Mouse (Mus musculus): ENCODE measurements around the gene Klhl10.

Klhl10 gene

GRCm38 (mm10) chr11:100462699-100463098 is 21.0 kb downstream of the Klhl10 start:
- no peak for DNase-seq (ENCODE audit: low spot score)

DNA sequence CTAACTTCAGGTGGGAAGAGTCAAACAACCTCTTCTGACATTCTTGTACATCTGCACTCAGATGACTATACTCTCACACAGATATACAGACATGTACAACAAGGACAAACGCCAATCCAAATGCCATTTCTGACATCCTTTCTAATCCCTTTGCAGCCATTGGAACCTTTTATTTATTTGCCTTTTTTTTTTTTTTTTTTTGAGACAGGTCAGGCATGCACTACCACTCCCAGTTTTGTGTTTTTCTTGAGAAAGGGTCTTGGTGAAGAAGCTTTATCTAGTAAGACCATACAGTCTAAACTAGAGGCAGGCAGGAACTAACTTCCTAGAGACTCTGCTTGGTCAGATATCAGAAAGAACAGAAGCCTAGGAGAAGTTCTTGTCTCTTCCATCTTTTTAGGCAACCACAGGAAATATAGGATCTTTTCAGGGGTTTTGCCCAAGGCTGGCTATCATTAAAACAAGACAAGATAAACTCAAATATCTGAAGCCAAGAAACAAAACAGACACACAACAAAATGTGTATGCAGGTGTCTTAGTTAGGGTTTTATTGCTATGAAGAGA is 23.6 kb downstream of the Klhl10 start:
- DNase-seq (ENCODE audit: low spot score), result no peak

DNA sequence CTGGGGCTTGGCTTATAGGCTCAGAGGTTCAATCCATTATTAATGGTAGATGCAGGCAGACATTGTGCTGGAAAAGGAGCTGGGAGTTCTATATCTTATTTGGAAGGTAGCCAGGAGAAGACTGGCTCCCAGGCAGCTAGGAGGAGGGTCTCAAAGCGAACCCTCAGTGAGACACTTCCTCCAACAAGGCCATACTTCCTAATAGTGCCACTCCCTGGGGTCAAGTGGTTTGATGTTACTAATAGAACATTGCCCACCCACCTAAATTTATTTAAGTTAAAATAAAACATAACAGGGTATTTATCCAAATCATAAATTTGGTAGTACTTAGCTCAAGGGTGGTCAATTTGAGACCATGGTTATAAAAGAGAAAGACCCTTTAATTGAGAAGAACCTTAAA is 24.1 kb downstream of the Klhl10 start:
- DNase-seq (ENCODE audit: low spot score), result no peak

DNA sequence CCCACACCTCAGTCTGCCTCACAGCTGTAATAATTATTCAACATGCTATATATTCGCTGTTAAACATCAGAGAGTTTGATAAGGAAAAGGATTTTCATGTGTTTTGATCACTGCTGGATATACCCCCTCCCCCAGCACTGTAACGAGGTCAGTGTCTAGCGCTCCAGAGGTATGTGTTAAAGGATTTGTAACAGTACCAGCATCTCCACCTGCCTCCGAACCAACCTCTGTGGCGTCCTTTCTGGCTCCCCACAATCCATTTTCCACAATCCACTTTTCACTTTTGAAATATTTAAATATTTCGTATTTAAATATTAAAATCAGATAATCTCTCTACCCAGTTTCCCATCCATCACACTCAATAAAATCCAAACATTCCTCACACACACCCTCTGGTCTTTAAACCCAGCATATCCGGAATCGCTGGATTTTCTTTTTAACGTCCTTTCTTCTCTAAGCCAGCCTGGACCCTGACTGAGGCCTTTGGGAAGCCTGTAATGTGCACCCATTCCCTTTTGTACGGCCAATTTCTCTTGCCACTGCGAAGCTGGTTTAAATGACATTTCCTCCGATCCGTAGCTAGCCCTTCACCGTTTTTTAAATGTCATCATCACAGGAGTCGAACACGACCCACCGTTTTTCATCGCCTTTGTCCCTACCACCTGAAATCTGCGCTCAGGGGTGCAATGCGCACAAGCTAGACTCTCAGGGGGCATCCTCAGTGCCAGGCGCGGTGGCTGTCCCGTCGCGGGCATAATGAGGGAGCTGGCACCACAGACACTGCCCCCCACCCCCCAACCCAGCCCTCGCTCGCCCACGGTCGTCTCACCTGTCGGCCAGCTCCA is 29.9 kb downstream of the Klhl10 start:
- DNase-seq (ENCODE audit: low spot score), result no peak

- DNase-seq (ENCODE audit: low spot score), result peak; percentile 90
These were observed 30.6 kb downstream of the Klhl10 start, which contains the start of gene Klhl11 for GRCm38 (mm10) chr11:100472197-100472934. Gene Klhl11, minus strand, starts transcription at chr11:100472741.

DNA sequence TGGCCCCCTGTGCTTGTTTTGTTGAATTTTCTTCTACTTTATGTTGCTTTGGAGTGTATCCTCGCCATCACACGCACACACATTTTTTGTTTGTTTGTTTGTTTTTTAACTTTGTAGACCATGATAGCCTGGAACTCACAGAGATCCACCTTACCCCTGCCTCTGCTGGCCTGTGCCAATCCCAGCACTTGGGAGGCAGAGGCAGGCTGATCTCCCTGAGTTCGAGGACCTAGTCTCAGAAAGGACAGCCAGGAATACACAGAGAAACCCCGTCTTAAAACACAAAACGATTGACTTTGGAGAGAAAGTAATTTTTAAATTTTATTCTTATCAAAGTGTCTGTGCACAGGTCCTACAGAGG is 31.2 kb downstream of the Klhl10 start:
- DNase-seq (ENCODE audit: low spot score), result no peak

GRCm38 (mm10) chr11:100476281-100476680 is 34.6 kb downstream of the Klhl10 start:
- DNase-seq (ENCODE audit: low spot score), result no peak

DNA sequence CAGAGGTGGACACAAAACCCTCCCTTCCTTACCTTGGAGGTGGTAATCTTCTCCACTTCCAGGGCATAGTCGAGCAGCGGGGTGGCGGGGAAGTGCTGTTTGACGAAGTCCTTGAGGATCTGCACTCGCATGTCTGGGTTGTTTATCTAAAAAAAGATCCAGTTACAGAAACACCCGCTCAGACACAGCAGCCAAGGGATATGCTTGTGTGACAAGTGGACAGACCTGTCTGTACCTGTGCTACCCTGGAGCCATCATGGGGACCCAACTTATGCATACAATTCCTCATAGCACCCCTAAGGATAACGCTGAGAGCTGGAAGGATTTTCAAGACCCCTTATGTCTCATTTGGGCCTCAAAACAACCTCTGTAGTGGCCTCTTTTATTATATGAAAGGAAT is 37.4 kb downstream of the Klhl10 start:
- DNase-seq (ENCODE audit: low spot score), result no peak

DNA sequence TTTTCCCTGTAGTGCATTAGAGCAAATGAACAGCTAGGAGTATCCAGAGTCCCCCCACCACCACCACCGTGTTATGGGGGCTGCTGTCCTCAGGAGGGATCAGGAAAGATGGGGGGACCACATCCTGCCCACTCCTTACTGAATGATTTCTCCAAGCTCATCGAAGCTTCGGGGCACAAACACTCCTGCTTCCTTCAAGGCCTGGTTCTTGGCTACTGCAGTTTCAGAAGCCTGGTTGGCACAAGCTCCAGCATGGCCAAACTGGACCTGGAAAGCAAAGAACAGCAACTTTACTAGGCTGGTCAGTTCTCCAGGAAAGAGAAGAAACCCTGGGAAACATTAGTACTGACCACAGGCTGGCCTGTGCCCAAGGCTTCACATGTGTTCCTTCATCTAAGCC is 42.7 kb downstream of the Klhl10 start:
- DNase-seq (ENCODE audit: low spot score), result no peak

GRCm38 (mm10) chr11:100485801-100486538 is 44.3 kb downstream of the Klhl10 start:
- peak; percentile 16 for DNase-seq (ENCODE audit: low spot score)

GRCm38 (mm10) chr11:100490951-100491350 is 49.2 kb downstream of the Klhl10 start:
- DNase-seq (ENCODE audit: low spot score), result no peak

DNA sequence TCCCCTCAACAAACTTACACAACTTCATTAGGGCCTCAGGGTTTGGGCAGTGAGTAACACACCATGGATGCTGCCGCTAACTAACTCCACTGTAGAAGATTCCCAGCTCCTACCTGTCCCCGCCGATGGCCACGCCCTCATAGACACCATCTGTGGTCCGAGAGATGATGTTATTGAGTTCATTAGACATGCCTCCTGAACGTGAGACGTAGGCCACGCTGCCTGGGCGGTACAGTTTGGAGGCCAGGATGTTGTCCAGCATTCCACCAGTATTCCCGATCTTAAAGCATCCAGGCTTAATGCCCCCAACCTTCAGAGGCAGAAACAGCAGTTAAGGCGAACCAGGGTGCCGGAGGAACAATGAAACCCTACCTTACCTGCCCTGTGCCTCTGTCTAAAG is 52.1 kb downstream of the Klhl10 start:
- no peak for DNase-seq (ENCODE audit: low spot score)

GRCm38 (mm10) chr11:100500241-100500640 is 58.5 kb downstream of the Klhl10 start:
- no peak for DNase-seq (ENCODE audit: low spot score)

GRCm38 (mm10) chr11:100500651-100501050 is 58.9 kb downstream of the Klhl10 start:
- DNase-seq (ENCODE audit: low spot score), result no peak

- no peak for DNase-seq (ENCODE audit: low spot score)
These were observed 59.6 kb downstream of the Klhl10 start for GRCm38 (mm10) chr11:100501321-100501720.

- no peak for DNase-seq (ENCODE audit: low spot score)
These were observed 63.4 kb downstream of the Klhl10 start for GRCm38 (mm10) chr11:100504990-100505660.

GRCm38 (mm10) chr11:100505997-100506396 is 64.3 kb downstream of the Klhl10 start:
- DNase-seq (ENCODE audit: low spot score), result no peak
